Mouse (Mus musculus) E14TG2a.4 (cell line): ENCODE data around the gene Kl.

ENCODE experiments used
- CTCF ChIP-seq: conservative IDR thresholded peaks from 2 replicates; pipeline ENCODE4 v1.5.1; 2014; ENCODE audit warnings: low read length
- POU5F1 ChIP-seq: IDR thresholded peaks from 2 replicates; pipeline ENCODE4 v1.6.1; 2014; ENCODE audit warnings: low read length, borderline replicate concordance

GRCm38 (mm10) chr5:150977383-150977958 lies 25.1 kb downstream of the Kl start:
- no peak for TF ChIP-seq CTCF
- no peak for TF ChIP-seq POU5F1
